Mouse (Mus musculus) hindbrain, embryonic 15.5 days (tissue): ENCODE results near the gene Fgfr2. TPM values are rescaled to one million over a fixed set of nuclear protein-coding genes. Genes with fewer than 3 reads are reported as not detected.
"Not testable (repeated sequence)": the region's sequence is repeated elsewhere in the genome, so short reads cannot be mapped to it uniquely, and the experiment has no call there.

Source experiments
- ATAC-seq: fragments of 200-750 bp; cut with Nextera tagmentation; 2 replicates; pipeline ENCODE4 v1.8.0; 2017; ENCODE audit warnings: low read depth, moderate number of reproducible peaks, moderate TSS enrichment; ENCODE audit not compliant: low FRiP score
- H3K27ac ChIP-seq: fragments of 300-500 bp; sonication (generic); replicated peaks from 2 replicates; pipeline ENCODE4 v1.5.1; 2015; ENCODE audit warnings: mild to moderate bottlenecking, inconsistent platforms
- H3K27me3 ChIP-seq: fragments of 300-500 bp; sonication (generic); 2 replicates; pipeline ENCODE4 v1.6.1; 2015; ENCODE audit warnings: control low read depth, inconsistent platforms
- H3K36me3 ChIP-seq: fragments of 300-500 bp; sonication (generic); 2 replicates; pipeline ENCODE4 v1.6.1; 2015; ENCODE audit warnings: control low read depth, inconsistent platforms
- H3K4me1 ChIP-seq: fragments of 300-500 bp; sonication (generic); replicated peaks from 2 replicates; pipeline ENCODE4 v1.6.1; 2015; ENCODE audit warnings: control low read depth, inconsistent platforms
- H3K4me2 ChIP-seq: fragments of 300-500 bp; sonication (generic); 2 replicates; pipeline ENCODE4 v1.6.1; 2015; ENCODE audit warnings: moderate library complexity, mild to moderate bottlenecking, inconsistent platforms
- H3K4me3 ChIP-seq: fragments of 300-500 bp; sonication (generic); 2 replicates; pipeline ENCODE4 v1.5.1; 2015; ENCODE audit warnings: mild to moderate bottlenecking, inconsistent platforms
- H3K9ac ChIP-seq: fragments of 300-500 bp; sonication (generic); 2 replicates; pipeline ENCODE4 v1.6.1; 2015; ENCODE audit warnings: inconsistent platforms
- H3K9me3 ChIP-seq: fragments of 300-500 bp; sonication (generic); 2 replicates; pipeline ENCODE4 v1.6.1; 2016; ENCODE audit warnings: control low read depth, inconsistent platforms
- WGBS: fragments of 180-500 bp; shearing (Covaris S2); methylation state at CpG from one replicate; pipeline ENCODE4 v1.1.7; 2015; 5-methylcytosine and 5-hydroxymethylcytosine counted together
- polyA plus RNA-seq: library from polyadenylated mRNA; unstranded; fragments of >200 nt; fragmentation: Nextera tagmentation; extraction: Ambion mirVana; gene quantifications from 2 replicates; pipeline ENCODE4 v1.2.1, GENCODE M21; 2015

Fgfr2 gene
- polyA plus RNA-seq, 1 experiment from 2014 or later, result 28.5 TPM

- Histone ChIP-seq H3K27ac (no peak overlapping the region), H3K4me1 (no peaks in the 10 kb centered on the region), H3K4me3 (no peak overlapping the region), H3K9me3 (no peaks in the 10 kb centered on the region), H3K4me2 (no peak overlapping the region), H3K36me3 (no peaks in the 10 kb centered on the region), H3K27me3 (no peaks in the 10 kb centered on the region), H3K9ac (no peak overlapping the region)
- WGBS, result 93% methylated on average over 1 of the region's 1 CpGs
- no peak for ATAC-seq
Measured at GRCm38 (mm10) chr7:130602804-130603203, 2520.3 kb downstream of the Fgfr2 start.

- Histone ChIP-seq H3K9ac (no peak overlapping the region), H3K36me3 (no peaks in the 10 kb centered on the region), H3K4me2 (no peak overlapping the region), H3K4me1 (peaks cover 13% of the 10 kb centered on the region), H3K4me3 (no peak overlapping the region), H3K9me3 (no peaks in the 10 kb centered on the region), H3K27me3 (no peaks in the 10 kb centered on the region), H3K27ac (no peak overlapping the region)
- no peak for ATAC-seq
- whole genome bisulfite sequencing, result 72% methylated on average over 2 of the region's 2 CpGs
Measured at GRCm38 (mm10) chr7:130600546-130600945, 2522.6 kb downstream of the Fgfr2 start.

GRCm38 (mm10) chr7:130600074-130600473 is 2523.1 kb downstream of the Fgfr2 start:
- H3K4me2 ChIP-seq, result no peak overlapping the region
- peaks cover 13% of the 10 kb centered on the region for H3K4me1 ChIP-seq
- ATAC-seq, result no peak
- H3K27me3 ChIP-seq, result no peaks in the 10 kb centered on the region
- no peak overlapping the region for H3K27ac ChIP-seq
- H3K4me3 ChIP-seq, result no peak overlapping the region
- WGBS, result 90% methylated on average over 3 of the region's 3 CpGs
- no peaks in the 10 kb centered on the region for H3K9me3 ChIP-seq
- H3K9ac ChIP-seq, result no peak overlapping the region
- no peaks in the 10 kb centered on the region for H3K36me3 ChIP-seq

DNA sequence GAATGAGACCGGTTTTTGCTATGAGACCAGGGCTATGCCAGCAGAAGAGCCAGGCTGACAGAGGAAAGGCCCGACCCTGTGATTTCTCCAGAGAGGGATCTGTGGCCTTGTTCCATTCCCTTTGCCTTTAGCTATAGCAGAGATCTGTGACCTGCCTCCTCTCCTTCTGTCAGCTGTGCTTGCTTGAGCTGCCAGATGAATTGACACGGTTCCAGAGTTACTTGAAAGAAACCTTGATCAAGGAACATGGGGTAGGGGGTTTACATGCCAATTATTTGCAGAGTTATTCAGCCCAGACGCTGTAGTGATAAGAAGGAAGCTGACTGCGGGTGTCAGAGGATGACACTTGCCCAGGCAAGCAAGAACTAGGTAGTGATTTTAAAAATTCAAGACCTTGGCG is 2525.6 kb downstream of the Fgfr2 start:
- Histone ChIP-seq H3K4me1 (peaks cover 13% of the 10 kb centered on the region), H3K27ac (0 out of 2 replicates have a peak overlapping the region, but pooled peaks have one; percentile 31), H3K36me3 (no peaks in the 10 kb centered on the region), H3K4me2 (no peak overlapping the region), H3K4me3 (no peak overlapping the region), H3K9ac (no peak overlapping the region), H3K27me3 (no peaks in the 10 kb centered on the region), H3K9me3 (no peaks in the 10 kb centered on the region)
- ATAC-seq, result no peak
- WGBS, result 53% methylated on average over 6 of the region's 6 CpGs

GRCm38 (mm10) chr7:130596079-130596855 is 2526.9 kb downstream of the Fgfr2 start:
- not testable (repeated sequence) for H3K4me2 ChIP-seq, H3K27ac ChIP-seq, H3K27me3 ChIP-seq, ATAC-seq, H3K36me3 ChIP-seq, H3K9ac ChIP-seq, H3K4me3 ChIP-seq, H3K9me3 ChIP-seq
- peaks cover 13% of the 10 kb centered on the region for H3K4me1 ChIP-seq
- 47% methylated on average over 9 of the region's 19 CpGs for WGBS

GRCm38 (mm10) chr7:130593375-130594239 is 2529.5 kb downstream of the Fgfr2 start:
- not testable (repeated sequence) for H3K27ac ChIP-seq

DNA sequence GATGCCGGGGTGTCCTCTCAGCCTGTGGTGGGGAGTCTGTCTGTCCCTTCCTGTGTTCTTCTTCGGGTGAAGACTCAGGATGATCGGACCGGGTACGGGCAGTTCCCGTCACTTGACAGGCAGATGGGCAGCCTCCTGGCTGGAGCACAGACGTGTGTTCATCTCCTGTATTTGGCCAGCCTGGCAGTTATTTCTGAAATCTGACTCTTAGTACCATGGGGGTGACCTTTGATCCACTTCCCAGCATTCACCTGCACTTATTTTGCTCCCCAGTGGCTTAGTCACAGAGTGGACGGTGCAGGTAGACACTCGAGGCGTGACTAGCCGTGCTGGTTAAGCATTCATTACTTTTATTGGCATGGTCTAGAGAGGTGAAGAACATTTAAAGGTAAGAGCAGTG is 2530.2 kb downstream of the Fgfr2 start:
- not testable (repeated sequence) for H3K36me3 ChIP-seq, H3K27me3 ChIP-seq, H3K4me3 ChIP-seq, H3K4me2 ChIP-seq, H3K9ac ChIP-seq, H3K27ac ChIP-seq, H3K9me3 ChIP-seq
- peaks cover 16% of the 10 kb centered on the region for H3K4me1 ChIP-seq
- 0 out of 2 replicates have a peak, but pooled peaks have one; percentile 10 for ATAC-seq
- no CpG with 5 or more reads among the region's 11 CpGs for WGBS

More at GRCm38 (mm10) chr7:130593375-130594239, 2529.5 kb downstream of the Fgfr2 start:
- not testable (repeated sequence) for H3K36me3 ChIP-seq, H3K4me3 ChIP-seq, H3K9me3 ChIP-seq, H3K9ac ChIP-seq, H3K4me2 ChIP-seq, H3K27me3 ChIP-seq
- H3K4me1 ChIP-seq, result peaks cover 16% of the 10 kb centered on the region
- peak; percentile 80 for ATAC-seq
- WGBS, result 22% methylated on average over 8 of the region's 11 CpGs

GRCm38 (mm10) chr7:130590845-130591437 is 2532.2 kb downstream of the Fgfr2 start:
- no peaks in the 10 kb centered on the region for H3K36me3 ChIP-seq
- no peak overlapping the region for H3K4me2 ChIP-seq
- no peak overlapping the region for H3K27ac ChIP-seq
- H3K9me3 ChIP-seq, result no peaks in the 10 kb centered on the region
- WGBS, result 87% methylated on average over 8 of the region's 8 CpGs
- no peak overlapping the region for H3K4me3 ChIP-seq
- peaks cover 4% of the 10 kb centered on the region; the same call in 1 of the 2 replicates for H3K4me1 ChIP-seq
- no peak for ATAC-seq
- no peaks in the 10 kb centered on the region for H3K27me3 ChIP-seq
- H3K9ac ChIP-seq, result no peak overlapping the region

DNA sequence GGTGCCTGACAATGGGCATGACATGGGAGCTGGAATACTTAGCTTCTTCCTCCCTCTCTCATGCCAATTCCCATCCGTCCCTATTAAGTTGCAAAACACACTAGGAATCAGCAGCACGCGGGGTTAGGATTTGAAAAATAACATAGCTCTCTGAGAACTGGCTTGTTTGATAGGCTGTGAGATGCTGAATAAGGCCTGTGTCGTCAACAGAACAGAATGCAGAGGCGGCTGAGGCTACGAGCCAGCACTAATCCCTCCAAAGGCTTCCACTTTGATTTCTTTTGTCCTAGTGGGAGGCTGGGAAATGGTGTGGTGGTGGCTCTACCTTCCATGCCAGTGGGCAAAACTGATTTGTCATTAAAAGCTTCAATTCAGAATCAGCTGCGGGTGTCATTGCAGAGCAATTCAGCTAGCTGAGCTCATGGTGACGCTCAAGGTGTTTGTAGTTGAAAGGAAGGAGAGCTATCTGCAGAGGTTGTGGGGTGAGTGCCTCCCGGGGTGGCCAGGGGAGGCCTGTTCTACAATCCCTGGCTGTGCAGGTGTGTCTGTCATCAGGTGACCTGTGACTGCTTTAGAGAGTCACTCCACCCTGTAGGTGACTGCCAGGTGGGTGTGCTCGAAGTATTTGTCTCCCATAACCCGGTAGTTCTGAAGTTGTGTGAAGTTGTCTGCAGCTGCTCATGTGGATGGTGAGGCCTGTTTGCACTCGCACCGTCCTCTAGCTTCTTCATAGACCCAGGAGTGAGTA is 2532.9 kb downstream of the Fgfr2 start:
- no peaks in the 10 kb centered on the region for H3K27me3 ChIP-seq
- H3K4me2 ChIP-seq, result no peak overlapping the region
- no peaks in the 10 kb centered on the region for H3K9me3 ChIP-seq
- H3K27ac ChIP-seq, result no peak overlapping the region
- peaks cover 4% of the 10 kb centered on the region; the same call in 1 of the 2 replicates for H3K4me1 ChIP-seq
- ATAC-seq, result no peak
- H3K4me3 ChIP-seq, result no peak overlapping the region
- H3K9ac ChIP-seq, result no peak overlapping the region
- no peaks in the 10 kb centered on the region for H3K36me3 ChIP-seq
- 60% methylated on average over 13 of the region's 13 CpGs for whole genome bisulfite sequencing

DNA sequence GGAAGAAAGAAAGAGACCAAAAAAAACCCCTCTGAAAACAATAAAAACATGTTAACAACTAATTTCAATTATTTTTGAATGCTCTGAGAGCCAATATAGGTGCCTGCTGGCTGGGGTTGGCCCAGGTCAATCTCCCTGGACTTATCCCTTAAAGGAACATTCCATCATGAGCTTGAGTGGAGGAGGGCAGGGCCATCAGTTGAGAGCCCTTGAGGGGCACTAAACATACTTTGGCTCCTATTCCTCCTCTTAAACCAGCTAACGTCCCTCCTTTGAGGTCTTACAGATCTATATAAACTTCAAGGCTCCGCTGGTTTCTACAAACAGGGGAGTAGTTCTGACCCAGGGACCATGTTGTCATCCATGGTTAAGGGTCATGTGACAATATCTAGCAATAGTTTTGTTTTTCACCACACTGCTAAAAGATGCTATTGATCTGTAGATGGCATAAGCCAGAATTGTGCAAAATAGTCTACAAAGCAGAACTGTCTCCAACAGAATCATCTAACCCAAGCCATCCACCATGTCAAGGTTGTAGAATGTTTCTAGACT is 2536.6 kb downstream of the Fgfr2 start:
- no peak overlapping the region for H3K4me2 ChIP-seq
- ATAC-seq, result no peak
- 88% methylated on average over 2 of the region's 2 CpGs for WGBS

DNA sequence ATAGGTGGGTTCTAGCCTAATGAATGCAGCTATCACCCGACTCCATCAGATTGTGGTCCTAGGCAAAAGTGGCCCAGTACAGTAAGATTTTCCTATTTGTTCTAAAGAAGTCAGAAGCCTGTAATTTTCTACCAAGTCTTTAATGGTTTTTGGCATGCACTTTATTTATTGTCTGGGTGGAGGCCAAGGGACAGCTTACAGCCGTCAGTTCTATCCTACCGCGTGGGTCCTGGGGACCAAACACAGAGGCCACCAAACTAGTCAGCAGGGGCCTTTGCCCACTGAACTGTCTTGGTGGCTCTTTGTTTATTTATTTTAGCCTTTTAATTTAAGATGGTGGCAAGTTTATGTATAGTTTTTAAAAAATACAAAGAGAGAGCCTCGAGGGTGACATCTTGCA is 2544.5 kb downstream of the Fgfr2 start:
- Histone ChIP-seq H3K27me3 (no peaks in the 10 kb centered on the region), H3K36me3 (no peaks in the 10 kb centered on the region), H3K27ac (no peak overlapping the region), H3K9me3 (no peaks in the 10 kb centered on the region), H3K4me2 (no peak overlapping the region), H3K4me1 (peaks cover 10% of the 10 kb centered on the region), H3K9ac (no peak overlapping the region), H3K4me3 (no peak overlapping the region)
- no peak for ATAC-seq
- WGBS, result 76% methylated on average over 5 of the region's 5 CpGs

More for the DNA sequence above, 2536.6 kb downstream of the Fgfr2 start:
- H3K9me3 ChIP-seq, result no peaks in the 10 kb centered on the region
- no peak overlapping the region for H3K9ac ChIP-seq
- no peak overlapping the region for H3K27ac ChIP-seq
- no peaks in the 10 kb centered on the region for H3K27me3 ChIP-seq
- no peaks in the 10 kb centered on the region for H3K36me3 ChIP-seq
- no peak overlapping the region for H3K4me3 ChIP-seq
- H3K4me1 ChIP-seq, result peaks cover 4% of the 10 kb centered on the region; the same call in 1 of the 2 replicates
